Mouse (Mus musculus) lung, embryonic 14.5 days (tissue): Measurements from ENCODE around the gene Mucl3. TPM values are rescaled to one million over a fixed set of nuclear protein-coding genes. Genes with fewer than 3 reads are reported as not detected.

Experiments
- ATAC-seq: fragments of 200-750 bp; cut with Nextera tagmentation; 2 replicates; pipeline ENCODE4 v1.8.0; 2017; ENCODE audit warnings: mild to moderate bottlenecking, moderate TSS enrichment, moderate library complexity; ENCODE audit not compliant: insufficient read depth
- DNase-seq: peaks from one replicate; pipeline ENCODE4 v3.0.0-alpha.2; 2015
- H3K27ac ChIP-seq: fragments of 300-500 bp; sonication (generic); 2 replicates; pipeline ENCODE4 v1.5.1; 2014; ENCODE audit warnings: low read depth, mild to moderate bottlenecking, moderate library complexity
- H3K27me3 ChIP-seq: fragments of 300-500 bp; sonication (generic); 2 replicates; pipeline ENCODE4 v1.6.1; 2014; ENCODE audit warnings: low read length, control low read depth; ENCODE audit not compliant: insufficient read depth
- H3K36me3 ChIP-seq: fragments of 300-500 bp; sonication (generic); 2 replicates; pipeline ENCODE4 v1.6.1; 2014; ENCODE audit warnings: control low read depth; ENCODE audit not compliant: insufficient read depth
- H3K4me1 ChIP-seq: fragments of 300-500 bp; sonication (generic); 2 replicates; pipeline ENCODE4 v1.6.1; 2014; ENCODE audit warnings: antibody characterized with exemption, control low read depth; ENCODE audit not compliant: insufficient read depth
- H3K4me2 ChIP-seq: fragments of 300-500 bp; sonication (generic); 2 replicates; pipeline ENCODE4 v1.6.1; 2014; ENCODE audit warnings: mild to moderate bottlenecking
- H3K4me3 ChIP-seq: fragments of 300-500 bp; sonication (generic); 2 replicates; pipeline ENCODE4 v1.5.1; 2014; ENCODE audit warnings: low read depth, low read length
- H3K9ac ChIP-seq: fragments of 300-500 bp; sonication (generic); 2 replicates; pipeline ENCODE4 v1.6.1; 2014
- H3K9me3 ChIP-seq: fragments of 300-500 bp; sonication (generic); 2 replicates; pipeline ENCODE4 v1.6.1; 2016; ENCODE audit warnings: low read depth, low read length, control low read depth
- CTCF ChIP-seq: IDR thresholded peaks from 2 replicates; pipeline ENCODE4 v1.5.1; 2016; ENCODE audit warnings: antibody characterized with exemption, low read depth
- WGBS: fragments of 180-500 bp; shearing (Covaris S2); extraction: QIAGEN DNeasy Blood & Tissue Kit; methylation state at CpG from one replicate; pipeline ENCODE4 v1.1.7; 2014; 5-methylcytosine and 5-hydroxymethylcytosine counted together
- polyA plus RNA-seq: library from polyadenylated mRNA; unstranded; fragments of >200 nt; fragmentation: Nextera tagmentation; extraction: Ambion mirVana; gene quantifications from 2 replicates; pipeline ENCODE4 v1.2.1, GENCODE M21; 2014

Mucl3 gene
- polyA plus RNA-seq, 1 experiment from 2014 or later = 1.0 TPM

DNA sequence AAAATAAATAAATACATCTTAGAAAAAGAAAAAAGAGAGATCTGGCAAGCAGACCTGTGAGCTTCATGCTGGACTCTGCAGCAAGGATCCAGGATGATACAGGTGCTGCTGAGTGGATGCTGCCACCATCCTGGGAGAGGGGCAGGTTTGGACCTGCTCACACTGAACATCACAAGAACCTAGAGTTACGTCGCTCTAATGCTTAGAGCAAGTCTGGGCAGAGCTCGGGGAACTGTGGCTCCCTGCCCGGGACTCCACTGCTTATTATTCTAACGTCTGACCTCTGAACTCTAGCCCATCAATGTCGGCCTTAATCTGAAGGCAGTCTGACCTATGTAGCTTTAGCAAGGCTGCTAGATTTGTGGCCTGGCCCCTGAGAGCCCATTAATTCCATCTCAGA lies 37.1 kb upstream of the Mucl3 start:
- DNase-seq (no peak), ATAC-seq (no peak)
- WGBS = 15% methylated on average over 6 of the region's 6 CpGs
- TF ChIP-seq CTCF = no peak
- Histone ChIP-seq H3K27ac (no peak overlapping the region), H3K36me3 (peaks cover 48% of the 10 kb centered on the region), H3K9me3 (no peaks in the 10 kb centered on the region), H3K4me2 (no peak overlapping the region), H3K4me3 (no peak overlapping the region), H3K9ac (no peak overlapping the region), H3K27me3 (no peaks in the 10 kb centered on the region), H3K4me1 (no peaks in the 10 kb centered on the region)

- H3K4me3 ChIP-seq = peak within 1 kb of the TSS; percentile 57
- ATAC-seq (peak; percentile 98), DNase-seq (peak; percentile 98)
- peaks cover 16% of the 10 kb centered on the region for H3K36me3 ChIP-seq
- peak within 1 kb of the TSS; percentile 68 for H3K4me2 ChIP-seq
- 1% methylated on average over 23 of the region's 23 CpGs for WGBS
- 0 out of 2 replicates have a peak, but pooled peaks have one; percentile 6 for TF ChIP-seq CTCF
- no peaks in the 10 kb centered on the region for H3K9me3 ChIP-seq
- no peaks in the 10 kb centered on the region for H3K27me3 ChIP-seq
- no peak within 1 kb of the TSS for H3K27ac ChIP-seq
- peak within 1 kb of the TSS; percentile 72 for H3K9ac ChIP-seq
- no peaks in the 10 kb centered on the region for H3K4me1 ChIP-seq
Measured at GRCm38 (mm10) chr17:35673416-35674035, 30.0 kb upstream of the Mucl3 start, which contains the start of gene Gtf2h4. TSS of gene Gtf2h4 (minus strand) at chr17:35673739.

GRCm38 (mm10) chr17:35672527-35672926 lies 29.0 kb upstream of the Mucl3 start:
- H3K4me2 ChIP-seq = peak overlapping the region; percentile 68
- no peaks in the 10 kb centered on the region for H3K4me1 ChIP-seq
- no peak overlapping the region for H3K9ac ChIP-seq
- WGBS = 88% methylated on average over 6 of the region's 6 CpGs
- DNase-seq (no peak), ATAC-seq (no peak)
- peaks cover 16% of the 10 kb centered on the region for H3K36me3 ChIP-seq
- no peak for TF ChIP-seq CTCF
- no peaks in the 10 kb centered on the region for H3K9me3 ChIP-seq
- H3K27me3 ChIP-seq = no peaks in the 10 kb centered on the region
- no peak overlapping the region for H3K27ac ChIP-seq
- peak overlapping the region; percentile 57; the same call in 1 of the 2 replicates for H3K4me3 ChIP-seq

DNA sequence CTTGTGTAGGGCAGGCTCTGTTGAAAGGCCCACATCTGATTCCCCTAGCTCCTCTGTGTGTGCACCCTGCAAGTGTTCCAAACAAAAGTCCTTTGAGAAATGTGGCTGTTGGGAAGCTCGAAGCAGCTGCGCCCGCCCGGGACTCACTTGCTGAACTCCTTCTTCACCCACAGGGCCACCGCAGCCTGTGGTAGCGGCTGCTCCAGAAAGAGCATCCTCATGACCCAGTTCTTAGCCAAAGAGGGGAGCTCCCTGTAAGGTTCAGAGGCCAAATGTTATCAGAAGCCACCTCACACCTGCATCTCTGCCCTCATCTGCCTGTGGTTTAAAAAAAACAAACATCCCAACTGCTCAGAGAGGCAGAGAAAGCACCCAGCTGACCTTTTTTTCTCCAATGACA lies 28.4 kb upstream of the Mucl3 start:
- no peak overlapping the region for H3K9ac ChIP-seq
- H3K9me3 ChIP-seq = no peaks in the 10 kb centered on the region
- ATAC-seq (no peak), DNase-seq (no peak)
- no peak overlapping the region for H3K27ac ChIP-seq
- H3K4me1 ChIP-seq = 0 out of 2 replicates have a peak, but pooled peaks cover 2% of the 10 kb centered on the region
- no peaks in the 10 kb centered on the region for H3K27me3 ChIP-seq
- 59% methylated on average over 6 of the region's 6 CpGs for WGBS
- H3K36me3 ChIP-seq = peaks cover 16% of the 10 kb centered on the region
- H3K4me2 ChIP-seq = no peak overlapping the region
- no peak for TF ChIP-seq CTCF
- H3K4me3 ChIP-seq = no peak overlapping the region

GRCm38 (mm10) chr17:35669731-35670130 lies 26.2 kb upstream of the Mucl3 start:
- WGBS = 88% methylated on average over 9 of the region's 9 CpGs

DNA sequence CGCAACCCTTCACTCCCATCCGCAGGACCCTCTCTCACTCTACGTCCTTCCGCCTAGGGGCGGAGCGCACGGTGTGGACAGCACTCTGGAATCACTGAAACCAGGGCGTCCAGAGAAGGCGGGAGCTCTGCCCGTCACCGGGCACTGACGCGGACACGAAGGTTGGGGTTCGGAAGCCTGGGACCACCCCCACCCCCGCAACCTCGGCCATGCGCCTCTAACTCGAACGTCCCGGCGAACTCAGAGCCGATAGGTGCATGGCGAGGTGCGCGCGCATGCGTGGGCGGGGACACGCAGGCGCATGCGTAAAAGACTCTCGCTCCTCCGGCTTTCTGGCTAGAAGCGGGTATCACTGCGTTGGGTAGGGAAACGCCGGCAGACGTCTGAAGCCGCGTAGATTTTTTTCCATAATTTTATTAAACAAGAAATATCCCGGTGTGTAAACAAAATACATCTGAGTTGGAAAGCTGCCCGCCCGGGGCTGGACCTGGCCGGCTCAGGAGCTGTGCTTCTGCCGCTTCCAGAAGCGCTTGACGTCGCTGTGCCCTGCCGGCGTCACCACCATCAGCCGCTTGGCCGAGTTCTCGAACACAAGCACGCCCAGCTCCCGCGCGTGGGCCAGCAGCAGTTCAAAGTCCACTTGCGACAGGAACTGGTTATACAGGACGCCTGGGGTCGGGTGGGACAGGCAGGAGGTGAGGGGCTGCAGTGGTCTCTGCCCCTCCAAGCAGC lies 24.0 kb upstream of the Mucl3 start, which contains the start of gene Vars2:
TSS of gene Vars2 (minus strand) at position 259 of the 732 bp plus-strand sequence.
- ATAC-seq (peak; percentile 87), DNase-seq (peak; percentile 98)
- H3K4me2 ChIP-seq = peak within 1 kb of the TSS; percentile 95
- H3K36me3 ChIP-seq = peaks cover 35% of the 10 kb centered on the region
- peak within 1 kb of the TSS; percentile 63 for H3K4me3 ChIP-seq
- no peaks in the 10 kb centered on the region for H3K9me3 ChIP-seq
- H3K27ac ChIP-seq = peak within 1 kb of the TSS; percentile 87
- no peak for TF ChIP-seq CTCF
- peak within 1 kb of the TSS; percentile 84 for H3K9ac ChIP-seq
- 0 out of 2 replicates have a peak, but pooled peaks cover 4% of the 10 kb centered on the region for H3K4me1 ChIP-seq
- no peaks in the 10 kb centered on the region for H3K27me3 ChIP-seq
- WGBS = under 1% methylated on average over 61 of the region's 61 CpGs

More at GRCm38 (mm10) chr17:35669731-35670130, 26.2 kb upstream of the Mucl3 start:
- ATAC-seq (no peak), DNase-seq (no peak)
- peaks cover 17% of the 10 kb centered on the region for H3K36me3 ChIP-seq
- H3K9me3 ChIP-seq = no peaks in the 10 kb centered on the region
- TF ChIP-seq CTCF = no peak
- no peak overlapping the region for H3K9ac ChIP-seq
- no peak overlapping the region for H3K4me2 ChIP-seq
- no peak overlapping the region for H3K4me3 ChIP-seq
- 0 out of 2 replicates have a peak, but pooled peaks cover 4% of the 10 kb centered on the region for H3K4me1 ChIP-seq
- H3K27ac ChIP-seq = no peak overlapping the region
- H3K27me3 ChIP-seq = no peaks in the 10 kb centered on the region

DNA sequence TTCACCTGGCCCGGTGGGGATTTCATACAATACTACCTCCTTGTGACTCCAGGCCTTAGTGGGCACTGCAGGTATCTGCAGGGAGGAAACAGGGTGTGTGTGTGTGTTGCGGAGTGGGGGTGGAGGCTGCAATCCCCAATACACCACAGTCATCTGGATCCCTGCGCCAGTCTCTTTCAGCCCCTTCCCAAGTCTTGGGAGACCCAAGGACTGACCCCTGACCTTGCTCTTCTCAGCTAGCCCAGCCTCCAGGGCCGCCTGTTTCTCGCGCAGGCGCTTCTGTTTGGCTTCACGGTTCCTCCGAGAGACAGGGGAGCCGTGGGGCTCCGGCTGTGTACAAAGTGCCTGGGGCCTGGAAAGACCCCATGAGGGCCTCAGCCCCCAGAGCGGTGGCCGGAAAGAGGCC lies 23.4 kb upstream of the Mucl3 start:
- peak overlapping the region; percentile 84 for H3K9ac ChIP-seq
- no peaks in the 10 kb centered on the region for H3K9me3 ChIP-seq
- H3K4me2 ChIP-seq = peak overlapping the region; percentile 95
- TF ChIP-seq CTCF = peak; percentile 19; the same call in 1 of the 2 replicates
- H3K36me3 ChIP-seq = peaks cover 35% of the 10 kb centered on the region
- ATAC-seq = peak; percentile 61
- peak; percentile 65 for DNase-seq
- 2% methylated on average over 13 of the region's 13 CpGs for WGBS
- H3K4me1 ChIP-seq = 0 out of 2 replicates have a peak, but pooled peaks cover 4% of the 10 kb centered on the region
- H3K27ac ChIP-seq = peak overlapping the region; percentile 87
- no peaks in the 10 kb centered on the region for H3K27me3 ChIP-seq
- peak overlapping the region; percentile 63 for H3K4me3 ChIP-seq
